Mouse (Mus musculus): ENCODE results near the gene Rxrg.

DNA sequence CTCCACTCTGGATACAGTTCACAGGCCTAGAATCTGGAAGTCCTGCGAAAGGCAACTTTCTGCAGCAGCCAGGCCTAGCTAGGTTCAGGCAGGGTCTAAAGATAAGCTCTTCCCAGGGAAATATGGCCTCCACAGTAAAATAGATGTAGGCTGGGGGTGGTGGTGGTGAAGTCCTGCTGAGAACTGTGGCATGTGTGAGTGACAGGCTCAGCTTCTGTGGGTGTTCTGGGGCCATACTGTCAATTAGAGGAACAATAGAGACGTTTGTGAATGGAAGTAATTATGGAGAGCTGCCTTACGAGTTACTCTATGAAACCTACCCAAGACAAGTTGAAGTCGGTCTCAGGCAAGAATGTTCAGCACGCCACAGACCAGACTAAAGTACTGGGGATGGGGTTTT lies 65.0 kb downstream of the Rxrg start:
- TF ChIP-seq CTCF (IDR thresholded peaks at IDR 0.05; ENCODE audit: borderline replicate concordance, insufficient read depth, low read depth, low read length) (no peak), POLR2A (IDR thresholded peaks at IDR 0.05; ENCODE audit: borderline replicate concordance, insufficient read depth, low read length) (no peak)
